Mouse (Mus musculus): ENCODE measurements around the gene Derl3.

DNA sequence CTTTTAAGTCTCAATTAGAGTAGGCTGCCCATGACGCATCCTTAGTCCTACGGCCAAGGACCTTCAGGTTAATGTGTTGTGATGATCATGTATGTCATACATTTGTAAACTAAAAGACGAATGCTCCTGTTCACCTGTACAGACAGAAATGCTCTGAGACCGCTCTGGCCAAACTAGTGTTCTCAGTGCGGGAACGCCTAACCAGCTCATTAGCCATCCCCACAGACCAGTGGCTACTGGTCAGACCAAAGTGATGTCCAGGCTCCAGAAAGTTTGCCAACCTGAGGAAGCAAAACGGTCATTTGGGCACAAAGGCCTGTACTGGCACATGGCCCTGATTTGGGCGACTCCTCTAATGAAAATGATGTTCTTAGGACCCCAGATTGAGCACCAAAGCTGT is 8.5 kb upstream of the Derl3 start:
- no peak for TF ChIP-seq GATA1 (IDR thresholded peaks at IDR 0.05; ENCODE audit: borderline replicate concordance, low read length)
- no peak for TF ChIP-seq FLI1 (IDR thresholded peaks at IDR 0.05; ENCODE audit: low read length)

All from megakaryocyte, embryonic 14.5 days (primary cell).